Mouse (Mus musculus): ENCODE results near the gene Sptan1. TPM values are rescaled to one million over a fixed set of nuclear protein-coding genes. Genes with fewer than 3 reads are reported as not detected.
A peak's percentile ranks its signal among the peaks of the same experiment; 100 is the strongest.

Sptan1 gene
- polyA plus RNA-seq, 1 experiment: 0.04 TPM

GRCm38 (mm10) chr2:29944723-29945122 lies 20.6 kb upstream of the Sptan1 start:
- no peak overlapping the region for H3K4me3 ChIP-seq (replicated peaks)
- H3K27me3 ChIP-seq (ENCODE audit: control insufficient read depth): no peaks in the 10 kb centered on the region
- TF ChIP-seq GATA1 (IDR thresholded peaks at IDR 0.05; ENCODE audit: low read length) (no peak), TAL1 (IDR thresholded peaks at IDR 0.05; ENCODE audit: low read length) (no peak)
- H3K9me3 ChIP-seq (ENCODE audit: control insufficient read depth, low read length): no peaks in the 10 kb centered on the region
- no peaks in the 10 kb centered on the region for H3K4me1 ChIP-seq (ENCODE audit: control insufficient read depth)
- H3K36me3 ChIP-seq (ENCODE audit: control insufficient read depth): peaks cover 91% of the 10 kb centered on the region

DNA sequence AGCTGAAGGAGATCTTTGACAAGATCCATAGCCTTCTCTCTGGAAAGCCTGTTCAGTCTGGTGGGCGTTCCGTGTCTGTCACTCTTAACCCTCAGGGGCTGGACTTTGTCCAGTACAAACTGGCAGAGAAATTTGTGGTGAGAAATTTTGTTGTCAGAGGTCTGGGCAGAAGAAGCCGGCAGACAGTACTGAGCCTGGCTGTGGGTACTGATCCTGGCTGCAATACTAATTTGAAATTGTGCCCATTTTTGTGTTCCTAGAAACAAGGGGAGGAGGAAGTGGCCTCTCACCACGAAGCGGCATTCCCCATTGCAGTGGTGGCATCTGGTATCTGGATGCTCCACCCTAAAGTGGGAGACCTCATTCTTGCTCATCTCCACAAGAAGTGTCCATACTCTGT lies 16.5 kb upstream of the Sptan1 start:
- Histone ChIP-seq H3K36me3 (ENCODE audit: control insufficient read depth) (peaks cover 88% of the 10 kb centered on the region), H3K4me1 (ENCODE audit: control insufficient read depth) (no peaks in the 10 kb centered on the region), H3K9me3 (ENCODE audit: control insufficient read depth, low read length) (no peaks in the 10 kb centered on the region), H3K27me3 (ENCODE audit: control insufficient read depth) (no peaks in the 10 kb centered on the region), H3K4me3 (replicated peaks) (no peak overlapping the region)
- no peak for TF ChIP-seq TAL1 (IDR thresholded peaks at IDR 0.05; ENCODE audit: low read length)
- TF ChIP-seq GATA1 (IDR thresholded peaks at IDR 0.05; ENCODE audit: low read length): no peak

- Histone ChIP-seq H3K36me3 (ENCODE audit: control insufficient read depth) (peaks cover 37% of the 10 kb centered on the region), H3K9me3 (ENCODE audit: control insufficient read depth, low read length) (peaks cover 2% of the 10 kb centered on the region; the same call in 1 of the 2 replicates), H3K4me1 (ENCODE audit: control insufficient read depth) (peaks cover 10% of the 10 kb centered on the region), H3K27me3 (ENCODE audit: control insufficient read depth) (peaks cover 39% of the 10 kb centered on the region), H3K4me3 (replicated peaks) (no peak overlapping the region)
- TF ChIP-seq TAL1 (IDR thresholded peaks at IDR 0.05; ENCODE audit: low read length) (no peak), GATA1 (IDR thresholded peaks at IDR 0.05; ENCODE audit: low read length) (no peak)
Observed at GRCm38 (mm10) chr2:29961246-29961645, 4.1 kb upstream of the Sptan1 start.

DNA sequence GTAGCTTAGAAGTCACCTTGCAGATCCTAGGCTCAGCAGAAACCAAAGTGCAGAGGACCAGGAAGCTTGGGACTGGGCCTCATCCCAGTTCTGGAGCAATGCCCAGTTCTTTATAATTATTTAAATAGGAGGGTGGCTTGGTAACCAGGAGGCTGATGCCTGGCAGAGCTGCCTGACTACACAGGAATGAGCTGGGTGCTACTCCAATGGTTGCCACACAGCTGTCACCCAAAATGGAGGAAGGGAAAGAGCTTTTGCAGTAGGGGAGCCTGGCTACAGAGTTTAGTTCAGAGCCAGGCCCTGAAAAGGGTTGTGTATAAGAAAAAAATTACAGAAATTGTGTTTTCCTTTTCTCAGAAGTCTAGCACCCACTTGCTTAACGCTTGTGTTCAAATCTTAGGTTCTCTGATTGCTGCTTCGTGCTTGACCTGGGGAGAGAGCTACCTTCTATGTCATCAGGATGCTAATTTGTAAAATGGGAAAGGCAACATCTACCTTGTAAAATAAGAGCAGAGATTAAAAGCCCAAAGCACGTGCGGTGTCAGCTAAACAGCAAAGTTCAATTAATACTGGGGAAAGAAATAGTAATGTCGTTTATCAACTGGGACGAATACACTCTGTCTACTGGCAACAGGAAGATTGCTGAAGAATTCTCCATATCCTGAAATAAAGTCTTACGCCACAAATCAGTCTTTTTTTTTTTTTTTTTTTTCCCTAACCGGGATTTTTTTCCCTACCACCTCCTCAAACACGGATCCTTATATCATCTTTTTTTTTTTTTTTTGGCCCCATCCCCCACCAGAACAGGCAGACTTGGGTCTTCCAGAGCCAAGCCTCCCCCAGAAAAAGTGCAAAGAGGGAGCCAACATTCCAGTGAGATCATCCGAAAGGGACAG lies 758 bp upstream of the Sptan1 start:
- H3K4me3 ChIP-seq (replicated peaks): peak overlapping the region; percentile 59
- H3K36me3 ChIP-seq (ENCODE audit: control insufficient read depth): peaks cover 8% of the 10 kb centered on the region
- TF ChIP-seq GATA1 (IDR thresholded peaks at IDR 0.05; ENCODE audit: low read length): no peak
- TF ChIP-seq TAL1 (IDR thresholded peaks at IDR 0.05; ENCODE audit: low read length): no peak
- peaks cover 2% of the 10 kb centered on the region; the same call in 1 of the 2 replicates for H3K9me3 ChIP-seq (ENCODE audit: control insufficient read depth, low read length)
- peaks cover 73% of the 10 kb centered on the region for H3K27me3 ChIP-seq (ENCODE audit: control insufficient read depth)
- H3K4me1 ChIP-seq (ENCODE audit: control insufficient read depth): peaks cover 10% of the 10 kb centered on the region

DNA sequence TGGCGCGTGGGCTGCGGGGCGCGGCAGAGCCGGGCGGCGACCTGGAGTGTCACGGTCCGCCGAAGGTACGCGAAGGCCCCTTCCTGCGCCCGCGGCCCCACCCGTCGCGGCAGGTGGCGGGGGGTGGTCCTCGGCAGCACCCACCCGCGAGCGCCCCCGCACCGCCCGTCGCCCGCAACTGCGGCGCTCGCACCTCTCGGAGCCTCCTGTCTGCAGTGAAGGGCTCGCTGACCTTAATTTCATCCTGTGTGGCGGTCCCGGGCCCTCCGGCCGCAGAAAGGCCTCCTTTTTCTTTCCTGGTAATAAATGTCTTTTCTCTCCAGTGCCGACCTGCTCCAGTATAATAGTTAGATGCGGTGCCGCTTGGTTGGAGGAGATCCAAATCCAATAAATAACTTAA lies 546 bp downstream of the Sptan1 start:
- H3K27me3 ChIP-seq (ENCODE audit: control insufficient read depth): peaks cover 83% of the 10 kb centered on the region
- TF ChIP-seq GATA1 (IDR thresholded peaks at IDR 0.05; ENCODE audit: low read length) (no peak), TAL1 (IDR thresholded peaks at IDR 0.05; ENCODE audit: low read length) (no peak)
- H3K36me3 ChIP-seq (ENCODE audit: control insufficient read depth): no peaks in the 10 kb centered on the region; the same call in 1 of the 2 replicates
- H3K9me3 ChIP-seq (ENCODE audit: control insufficient read depth, low read length): peaks cover 2% of the 10 kb centered on the region; the same call in 1 of the 2 replicates
- H3K4me1 ChIP-seq (ENCODE audit: control insufficient read depth): peaks cover 10% of the 10 kb centered on the region
- peak overlapping the region; percentile 59 for H3K4me3 ChIP-seq (replicated peaks)

- H3K36me3 ChIP-seq (ENCODE audit: control insufficient read depth): no peaks in the 10 kb centered on the region; the same call in 1 of the 2 replicates
- H3K4me3 ChIP-seq (replicated peaks): no peak overlapping the region
- TF ChIP-seq TAL1 (IDR thresholded peaks at IDR 0.05; ENCODE audit: low read length) (no peak), GATA1 (IDR thresholded peaks at IDR 0.05; ENCODE audit: low read length) (no peak)
- H3K27me3 ChIP-seq (ENCODE audit: control insufficient read depth): peaks cover 83% of the 10 kb centered on the region
- peaks cover 2% of the 10 kb centered on the region; the same call in 1 of the 2 replicates for H3K9me3 ChIP-seq (ENCODE audit: control insufficient read depth, low read length)
- H3K4me1 ChIP-seq (ENCODE audit: control insufficient read depth): peaks cover 11% of the 10 kb centered on the region
Observed at GRCm38 (mm10) chr2:29966826-29967225, 1.5 kb downstream of the Sptan1 start.

- Histone ChIP-seq H3K4me1 (ENCODE audit: control insufficient read depth) (peaks cover 19% of the 10 kb centered on the region), H3K36me3 (ENCODE audit: control insufficient read depth) (no peaks in the 10 kb centered on the region; the same call in 1 of the 2 replicates), H3K9me3 (ENCODE audit: control insufficient read depth, low read length) (peaks cover 2% of the 10 kb centered on the region; the same call in 1 of the 2 replicates), H3K27me3 (ENCODE audit: control insufficient read depth) (peaks cover 78% of the 10 kb centered on the region), H3K4me3 (replicated peaks) (no peak overlapping the region)
- TF ChIP-seq TAL1 (IDR thresholded peaks at IDR 0.05; ENCODE audit: low read length): no peak
- TF ChIP-seq GATA1 (IDR thresholded peaks at IDR 0.05; ENCODE audit: low read length): no peak
Observed at GRCm38 (mm10) chr2:29967768-29968167, 2.4 kb downstream of the Sptan1 start.

DNA sequence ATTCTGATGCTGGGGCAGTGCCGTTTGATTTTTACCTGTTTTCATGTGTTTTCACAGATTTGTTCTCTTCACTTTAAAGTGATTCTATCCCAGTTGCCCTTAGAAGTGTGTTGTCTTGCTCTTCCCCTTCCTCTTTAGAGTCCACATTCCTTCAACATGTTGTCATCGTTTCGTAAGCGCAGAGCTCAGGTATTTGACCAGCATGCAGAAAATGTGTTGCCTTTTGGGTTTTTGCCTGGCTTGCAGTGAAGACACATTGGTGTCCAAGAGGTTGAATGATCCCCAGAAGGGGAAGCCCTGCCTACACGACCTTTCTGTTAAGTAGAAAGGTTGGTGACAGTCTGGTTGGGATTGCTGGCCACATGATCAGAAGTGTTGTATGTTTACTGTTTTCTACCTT lies 3.3 kb downstream of the Sptan1 start:
- Histone ChIP-seq H3K27me3 (ENCODE audit: control insufficient read depth) (peaks cover 70% of the 10 kb centered on the region), H3K4me1 (ENCODE audit: control insufficient read depth) (peaks cover 19% of the 10 kb centered on the region), H3K36me3 (ENCODE audit: control insufficient read depth) (no peaks in the 10 kb centered on the region; the same call in 1 of the 2 replicates), H3K9me3 (ENCODE audit: control insufficient read depth, low read length) (peaks cover 2% of the 10 kb centered on the region; the same call in 1 of the 2 replicates), H3K4me3 (replicated peaks) (no peak overlapping the region)
- TF ChIP-seq GATA1 (IDR thresholded peaks at IDR 0.05; ENCODE audit: low read length) (no peak), TAL1 (IDR thresholded peaks at IDR 0.05; ENCODE audit: low read length) (no peak)

DNA sequence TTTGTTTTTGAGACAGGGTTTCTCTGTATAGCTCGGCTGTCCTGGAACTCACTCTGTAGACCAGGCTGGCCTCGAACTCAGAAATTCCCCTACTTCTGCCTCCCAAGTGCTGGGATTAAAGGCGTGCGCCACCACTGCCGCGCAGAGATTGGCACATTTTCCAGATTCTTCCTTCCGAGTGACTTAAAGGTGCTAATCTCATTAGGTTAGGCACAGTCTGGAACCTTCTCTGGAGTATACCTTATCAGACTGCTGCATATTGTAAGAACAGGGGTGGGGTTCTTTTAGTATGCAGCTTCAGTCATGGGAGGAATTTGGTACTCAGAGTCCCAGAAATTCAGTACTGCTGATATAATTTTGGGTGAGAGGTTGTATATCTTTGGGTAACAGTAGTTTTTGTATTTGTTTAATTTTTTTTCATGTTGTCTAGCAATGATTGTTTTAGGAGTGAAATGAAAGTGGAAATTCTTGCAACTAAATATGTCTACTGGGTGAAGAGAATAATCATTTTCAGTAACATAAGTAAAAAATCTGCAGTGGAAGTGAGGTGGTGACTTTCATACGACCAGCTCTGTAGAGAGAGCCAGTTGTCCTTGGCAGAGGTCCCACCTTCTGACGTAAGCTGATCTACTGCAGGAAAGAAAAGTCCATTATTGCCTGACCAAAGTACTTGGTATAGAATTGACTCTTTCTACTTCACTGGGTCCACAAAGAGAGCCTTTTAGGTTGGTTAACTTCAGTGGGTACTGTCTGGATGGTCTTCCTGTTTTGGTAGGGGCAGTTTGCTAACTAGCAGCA lies 6.7 kb downstream of the Sptan1 start:
- no peaks in the 10 kb centered on the region; the same call in 1 of the 2 replicates for H3K36me3 ChIP-seq (ENCODE audit: control insufficient read depth)
- no peaks in the 10 kb centered on the region for H3K9me3 ChIP-seq (ENCODE audit: control insufficient read depth, low read length)
- no peak overlapping the region for H3K4me3 ChIP-seq (replicated peaks)
- peaks cover 48% of the 10 kb centered on the region for H3K27me3 ChIP-seq (ENCODE audit: control insufficient read depth)
- H3K4me1 ChIP-seq (ENCODE audit: control insufficient read depth): peaks cover 10% of the 10 kb centered on the region
- TF ChIP-seq GATA1 (IDR thresholded peaks at IDR 0.05; ENCODE audit: low read length) (no peak), TAL1 (IDR thresholded peaks at IDR 0.05; ENCODE audit: low read length) (peak; percentile 30; the same call in 2 of the 3 replicates)
